Mouse (Mus musculus): ENCODE measurements at regions not wholly inside any gene's neighbourhood (a gene's known extent, or its start where the extent isn't known, plus 50 kb on each side); places are given as distances from the start of the nearest gene placed in this dataset.

DNA sequence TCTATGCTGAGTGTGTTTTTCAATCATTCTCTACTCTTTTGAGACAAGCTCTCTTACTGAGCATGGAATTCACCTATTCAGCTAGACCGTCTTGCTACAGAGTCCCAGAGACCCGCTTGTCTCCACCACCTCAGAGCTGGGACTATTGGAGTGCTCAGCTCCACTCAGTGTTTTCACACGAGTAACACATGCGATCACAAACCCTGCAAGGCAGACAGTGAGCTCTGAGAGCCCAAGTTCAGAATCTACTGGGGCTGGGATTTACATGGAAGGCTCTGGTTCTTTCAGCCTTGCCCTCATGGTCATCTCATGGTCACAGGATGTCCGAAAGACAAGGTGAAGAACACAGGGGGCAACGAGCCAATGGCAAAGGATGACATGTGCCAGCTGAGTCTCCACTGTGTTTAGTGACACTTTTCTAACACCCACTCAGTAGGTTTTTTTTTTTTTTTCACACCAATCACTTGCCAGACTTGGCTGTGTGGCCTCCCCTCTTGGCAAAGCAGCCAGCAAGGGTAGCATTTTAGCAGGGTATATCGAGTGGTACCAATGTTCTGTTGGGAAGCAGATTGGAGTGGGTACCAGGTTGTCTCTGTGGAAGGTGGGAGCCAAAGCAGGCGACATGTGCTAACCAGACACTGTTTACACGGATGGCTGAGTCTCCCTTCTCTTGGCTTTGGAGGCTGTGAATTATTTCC, 51.2 kb upstream of the Gtsf1l start:
- CTCF ChIA-PET: interaction anchor here (0.6 kb wide), 1 partner anchor 1707 kb away, joined by 5 read pairs; no protein-coding TSS in a partner anchor

- CTCF ChIA-PET: no interaction called here
Observed at GRCm38 (mm10) chr2:163142762-163143388, 55.2 kb upstream of the Gtsf1l start.

DNA sequence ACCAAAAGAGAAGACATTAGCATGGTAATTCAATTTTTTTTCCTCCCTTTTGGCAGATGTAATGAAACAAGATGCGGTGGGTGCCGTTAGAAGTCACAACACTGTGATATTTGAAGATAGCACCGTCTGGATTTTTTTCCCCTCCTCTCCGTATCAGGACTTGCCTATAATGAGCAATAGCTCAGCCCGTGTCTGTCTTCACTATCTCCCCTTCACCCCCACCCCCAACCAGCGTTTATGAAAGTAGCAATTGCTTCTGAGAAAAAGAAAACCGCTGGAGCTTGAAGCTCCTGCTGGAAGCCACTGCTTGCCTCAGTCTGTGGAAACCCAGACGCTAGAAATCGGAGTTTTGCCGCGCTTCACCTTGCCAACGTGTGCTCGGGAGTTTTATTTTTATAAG, 55.8 kb upstream of the Gtsf1l start:
- CTCF ChIA-PET: no interaction called here

DNA sequence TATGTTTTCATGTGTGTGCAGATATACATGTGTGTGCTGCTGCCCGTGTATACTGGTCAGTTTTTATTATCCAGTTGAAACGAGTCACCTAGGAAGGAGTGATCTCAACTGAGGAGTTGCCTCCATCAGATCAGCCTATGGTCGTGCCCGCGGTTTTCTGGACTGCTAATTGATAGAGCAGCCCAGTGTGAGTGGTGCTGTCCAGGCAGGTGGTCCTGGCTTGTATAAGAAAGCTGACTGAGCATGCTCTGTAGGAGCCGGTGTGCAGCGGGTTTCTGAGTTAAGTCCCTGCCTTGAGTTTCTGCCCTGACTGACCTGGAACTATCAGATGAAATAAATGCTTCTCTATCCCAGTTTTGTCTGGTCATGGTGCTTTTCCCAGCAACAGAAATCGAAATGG, 56.9 kb upstream of the Tox2 start:
- CTCF ChIA-PET: no interaction called here

DNA sequence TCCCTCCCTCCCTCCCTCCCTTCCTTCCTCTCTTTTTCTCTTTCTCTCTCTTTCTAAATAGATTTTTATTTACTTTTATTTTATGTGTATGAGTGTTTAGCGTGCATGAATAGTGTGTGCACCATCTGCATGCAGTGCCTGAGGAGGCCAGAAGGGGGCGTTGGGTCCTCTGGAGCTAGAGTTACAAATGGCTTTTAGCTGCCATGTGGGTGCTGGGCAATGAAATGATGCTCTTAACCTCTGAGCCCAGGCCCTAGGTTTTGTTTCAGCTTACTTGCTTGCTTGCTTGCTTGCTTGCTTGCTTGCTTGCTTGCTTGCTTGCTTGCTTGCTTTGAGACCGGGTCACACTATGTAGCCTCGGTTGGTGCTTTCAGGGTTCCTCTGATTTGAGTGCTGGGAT, 56.4 kb upstream of the Tox2 start:
- CTCF ChIA-PET: interaction anchor here (0.5 kb wide), 1 partner anchor 87 kb away, joined by 3 read pairs; no protein-coding TSS in a partner anchor

- CTCF ChIA-PET: interaction anchor here (0.5 to 0.7 kb wide), 2 partner anchors 27 to 174 kb away, joined by 3 to 5 read pairs; no protein-coding TSS in a partner anchor
Observed at GRCm38 (mm10) chr2:163147381-163147780, 55.5 kb upstream of the Tox2 start.

GRCm38 (mm10) chr2:163151016-163151415, 51.9 kb upstream of the Tox2 start:
- CTCF ChIA-PET: no interaction called here

GRCm38 (mm10) chr2:163152340-163153033, 50.4 kb upstream of the Tox2 start:
- CTCF ChIA-PET: no interaction called here

Data from spleen, embryonic (tissue).